Mouse (Mus musculus) kidney, embryonic 14.5 days (tissue): ENCODE results near the gene Aph1a. TPM values are rescaled to one million over a fixed set of nuclear protein-coding genes. Genes with fewer than 3 reads are reported as not detected.
A peak's percentile ranks its signal among the peaks of the same experiment; 100 is the strongest.
"Not testable (repeated sequence)": the region's sequence is repeated elsewhere in the genome, so short reads cannot be mapped to it uniquely, and the experiment has no call there.

Experiments
- ATAC-seq: fragments of 200-750 bp; cut with Nextera tagmentation; 2 replicates; pipeline ENCODE4 v1.8.0; 2017; ENCODE audit warnings: moderate number of reproducible peaks, mild to moderate bottlenecking, moderate TSS enrichment, moderate library complexity; ENCODE audit not compliant: low FRiP score, low TSS enrichment
- H3K27ac ChIP-seq: fragments of 300-500 bp; sonication (generic); 2 replicates; pipeline ENCODE4 v1.5.1; 2014; ENCODE audit warnings: low read depth, mild to moderate bottlenecking, low read length, moderate library complexity, mixed read lengths
- H3K27me3 ChIP-seq: fragments of 300-500 bp; sonication (generic); 2 replicates; pipeline ENCODE4 v1.6.1; 2014; ENCODE audit warnings: mild to moderate bottlenecking, low read length; ENCODE audit not compliant: control insufficient read depth, insufficient read depth
- H3K36me3 ChIP-seq: fragments of 300-500 bp; sonication (generic); 2 replicates; pipeline ENCODE4 v1.6.1; 2014; ENCODE audit warnings: low read length, mixed read lengths; ENCODE audit not compliant: control insufficient read depth, insufficient read depth
- H3K4me1 ChIP-seq: fragments of 300-500 bp; sonication (generic); 2 replicates; pipeline ENCODE4 v1.6.1; 2014; ENCODE audit warnings: low read length, mixed read lengths; ENCODE audit not compliant: control insufficient read depth, insufficient read depth
- H3K4me2 ChIP-seq: fragments of 300-500 bp; sonication (generic); replicated peaks from 2 replicates; pipeline ENCODE4 v1.6.1; 2014; ENCODE audit warnings: low read depth, mild to moderate bottlenecking, low read length
- H3K4me3 ChIP-seq: fragments of 300-500 bp; sonication (generic); 2 replicates; pipeline ENCODE4 v1.5.1; 2014; ENCODE audit warnings: mild to moderate bottlenecking, low read length
- H3K9ac ChIP-seq: fragments of 300-500 bp; sonication (generic); 2 replicates; pipeline ENCODE4 v1.6.1; 2014; ENCODE audit warnings: low read depth, mild to moderate bottlenecking, low read length, moderate library complexity
- H3K9me3 ChIP-seq: fragments of 300-500 bp; sonication (generic); 2 replicates; pipeline ENCODE4 v1.6.1; 2016; ENCODE audit warnings: low read length; ENCODE audit not compliant: control insufficient read depth
- WGBS: fragments of 180-500 bp; shearing (Covaris S2); extraction: QIAGEN DNeasy Blood & Tissue Kit; methylation state at CpG from one replicate; pipeline ENCODE4 v1.1.7; 2014; 5-methylcytosine and 5-hydroxymethylcytosine counted together
- polyA plus RNA-seq: library from polyadenylated mRNA; unstranded; fragments of >200 nt; fragmentation: Nextera tagmentation; extraction: Ambion mirVana; gene quantifications from 2 replicates; pipeline ENCODE4 v1.2.1, GENCODE M21; 2014

Gene Aph1a
- polyA plus RNA-seq, 1 experiment from 2014 or later, result 40.4 TPM

DNA sequence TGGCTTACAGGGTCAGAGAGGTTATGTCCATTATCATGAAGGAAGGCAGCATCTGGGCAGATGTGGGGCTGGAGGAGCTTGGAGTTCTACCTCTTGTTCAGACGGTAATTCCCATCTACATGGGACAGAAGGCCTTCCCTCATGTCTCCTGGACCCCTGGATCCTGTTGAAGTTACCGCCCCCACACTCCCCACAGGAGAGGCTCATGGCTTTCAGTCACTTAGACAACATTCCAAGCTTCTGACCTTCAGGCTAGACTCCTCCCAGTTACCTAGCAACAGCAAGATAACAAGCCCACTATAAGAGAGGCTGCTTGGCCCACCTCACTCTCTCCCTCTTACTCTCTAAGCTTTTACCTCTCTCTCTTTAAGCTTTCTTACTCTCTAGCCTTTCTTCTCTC lies 26.8 kb downstream of the Aph1a start:
- not testable (repeated sequence) for H3K27me3 ChIP-seq, H3K4me3 ChIP-seq, H3K27ac ChIP-seq, H3K9me3 ChIP-seq, H3K9ac ChIP-seq, H3K4me2 ChIP-seq, H3K4me1 ChIP-seq, ATAC-seq, H3K36me3 ChIP-seq
- 48% methylated on average over 2 of the region's 2 CpGs for WGBS

DNA sequence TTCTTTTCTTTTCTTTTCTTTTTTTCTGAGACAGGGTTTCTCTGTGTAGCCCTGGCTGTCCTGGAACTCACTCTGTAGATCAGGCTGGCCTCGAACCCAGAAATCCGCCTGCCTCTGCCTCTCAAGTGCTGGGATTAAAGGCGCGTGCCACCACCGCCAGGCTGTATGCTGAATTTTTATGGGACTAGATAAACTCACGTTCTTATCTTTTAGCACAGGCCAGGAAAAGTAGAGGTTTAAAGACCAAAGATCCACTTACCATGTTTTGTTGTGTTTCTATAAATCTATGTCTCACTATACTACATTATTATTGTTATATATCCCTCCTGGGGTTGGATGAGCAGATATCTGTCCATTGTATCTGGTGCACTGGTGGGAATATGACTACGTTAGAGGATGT lies 29.7 kb downstream of the Aph1a start:
- H3K9ac ChIP-seq, H3K4me2 ChIP-seq, H3K4me1 ChIP-seq, H3K4me3 ChIP-seq, H3K36me3 ChIP-seq, H3K27me3 ChIP-seq, H3K9me3 ChIP-seq, H3K27ac ChIP-seq, ATAC-seq: not testable (repeated sequence)
- 90% methylated on average over 7 of the region's 7 CpGs for WGBS

DNA sequence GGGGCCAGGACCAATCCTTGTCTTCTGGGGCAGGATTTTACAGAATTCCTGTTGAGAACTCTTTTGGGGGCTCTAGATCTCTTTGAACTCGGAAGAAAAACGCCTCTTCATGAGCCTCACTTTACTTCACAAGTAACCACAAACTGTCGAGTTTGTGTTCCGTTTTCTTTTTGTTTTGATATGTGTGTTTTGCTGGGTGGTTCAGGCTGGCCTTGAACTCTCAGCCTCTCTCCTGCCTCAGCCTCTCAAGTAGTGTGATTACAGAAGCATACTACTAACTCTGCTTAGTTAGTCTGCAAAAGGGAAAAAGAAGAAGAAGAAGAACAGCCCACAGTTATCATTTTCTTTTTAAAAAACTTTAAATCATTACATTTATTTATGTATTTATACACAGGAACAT lies 30.4 kb downstream of the Aph1a start:
- H3K27ac ChIP-seq, result no peak overlapping the region
- WGBS, result 75% methylated on average over 4 of the region's 4 CpGs
- H3K4me1 ChIP-seq, result no peaks in the 10 kb centered on the region
- H3K4me2 ChIP-seq, result no peak overlapping the region
- H3K36me3 ChIP-seq, result no peaks in the 10 kb centered on the region
- no peak overlapping the region for H3K4me3 ChIP-seq
- ATAC-seq, result no peak
- H3K9ac ChIP-seq, result no peak overlapping the region
- H3K9me3 ChIP-seq, result no peaks in the 10 kb centered on the region
- H3K27me3 ChIP-seq, result no peaks in the 10 kb centered on the region

DNA sequence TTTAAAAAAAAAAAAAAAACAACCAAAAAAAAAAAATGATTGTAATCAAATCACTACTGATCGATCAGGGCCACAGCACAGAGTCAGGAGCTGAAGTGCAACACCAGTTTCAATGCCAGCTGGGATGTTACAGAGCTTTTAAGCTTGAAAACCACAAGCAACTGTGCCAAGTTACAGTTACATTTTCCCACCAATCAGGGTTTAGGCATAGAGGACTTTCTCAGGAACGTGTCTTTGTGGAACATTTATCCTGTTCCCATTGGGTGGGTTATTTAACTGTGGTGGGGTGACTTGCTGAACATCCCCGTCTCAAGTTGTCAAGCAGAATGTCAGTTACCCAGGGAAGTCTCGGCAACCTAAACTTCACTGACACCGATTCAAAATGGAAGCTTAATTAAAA lies 31.3 kb downstream of the Aph1a start:
- H3K9me3 ChIP-seq, result no peaks in the 10 kb centered on the region
- H3K27ac ChIP-seq, result no peak overlapping the region
- H3K9ac ChIP-seq, result no peak overlapping the region
- no peaks in the 10 kb centered on the region for H3K36me3 ChIP-seq
- 85% methylated on average over 5 of the region's 5 CpGs for whole genome bisulfite sequencing
- H3K27me3 ChIP-seq, result no peaks in the 10 kb centered on the region
- no peaks in the 10 kb centered on the region for H3K4me1 ChIP-seq
- no peak overlapping the region for H3K4me3 ChIP-seq
- ATAC-seq, result no peak
- no peak overlapping the region for H3K4me2 ChIP-seq

DNA sequence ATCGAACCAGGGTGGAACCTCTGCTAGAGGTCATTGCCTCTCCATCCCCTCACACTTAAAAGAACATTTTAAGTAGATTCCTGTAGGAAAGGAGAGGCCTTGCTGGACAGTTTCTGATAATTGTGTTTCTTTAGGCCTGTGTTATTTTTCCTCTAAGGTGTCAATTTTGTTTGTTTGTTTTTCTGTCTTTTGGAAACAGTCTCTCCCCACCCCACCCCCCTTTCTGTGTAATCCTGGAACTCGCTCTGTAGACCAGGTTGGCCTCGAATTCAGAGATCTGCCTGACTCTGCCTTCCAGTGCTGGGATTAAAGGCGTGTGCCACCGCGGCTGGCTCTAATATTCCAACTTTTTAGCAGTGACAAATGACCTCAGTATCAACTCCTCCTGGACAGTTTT lies 34.5 kb downstream of the Aph1a start:
- Histone ChIP-seq H3K27ac (peak overlapping the region; percentile 79; the same call in 1 of the 2 replicates), H3K9me3 (no peaks in the 10 kb centered on the region), H3K4me3 (peak overlapping the region; percentile 80), H3K4me2 (peak overlapping the region; percentile 61), H3K4me1 (0 out of 2 replicates have a peak, but pooled peaks cover 7% of the 10 kb centered on the region), H3K36me3 (no peaks in the 10 kb centered on the region), H3K9ac (peak overlapping the region; percentile 73), H3K27me3 (no peaks in the 10 kb centered on the region)
- no peak for ATAC-seq
- WGBS, result 63% methylated on average over 6 of the region's 6 CpGs

DNA sequence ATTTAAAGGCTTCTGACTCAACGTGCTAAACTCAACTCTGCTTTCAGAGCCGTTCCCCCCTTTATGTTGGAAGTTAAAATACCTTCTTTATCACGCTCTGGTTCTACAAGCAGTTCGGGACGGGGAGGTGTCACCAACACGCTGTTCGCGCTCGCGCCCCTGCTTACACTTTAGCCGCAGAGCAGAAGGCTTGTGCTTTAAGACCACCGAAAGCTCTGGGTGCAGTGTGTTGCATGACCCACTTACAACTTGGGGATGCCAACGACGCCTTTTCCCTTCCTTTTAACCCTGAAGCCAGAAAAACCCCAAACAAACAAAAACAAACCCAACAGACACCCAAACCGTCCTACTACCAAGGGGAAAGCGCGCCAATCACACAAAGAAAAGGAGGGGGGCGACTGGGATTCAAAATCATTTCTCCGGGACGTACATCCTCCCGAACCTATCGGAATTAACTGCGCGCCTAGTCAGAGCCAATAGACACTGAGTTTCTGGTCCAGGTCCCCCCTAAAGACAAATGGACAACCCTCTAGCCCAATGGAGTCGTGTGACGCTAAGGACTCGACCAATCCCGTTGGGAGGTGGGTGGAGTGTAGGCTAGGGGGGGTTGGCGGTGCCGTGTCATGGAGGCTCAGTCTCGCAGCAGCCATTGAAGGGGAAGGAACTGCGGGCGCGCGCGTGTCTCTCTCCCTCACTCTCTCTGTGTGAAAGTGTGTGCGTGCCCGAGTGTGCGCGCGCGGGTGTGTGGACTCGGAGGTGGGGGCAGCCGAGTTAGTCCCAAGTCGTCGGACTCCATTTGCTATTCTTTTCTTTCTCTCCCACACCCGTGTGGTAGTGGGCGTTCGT lies 35.1 kb downstream of the Aph1a start, which contains the start of gene Anp32e:
TSS of gene Anp32e (plus strand) at position 589 of the 846 bp plus-strand sequence.
- H3K9ac ChIP-seq, result peak within 1 kb of the TSS; percentile 99
- peaks cover 5% of the 10 kb centered on the region for H3K36me3 ChIP-seq
- peak within 1 kb of the TSS; percentile 92 for H3K27ac ChIP-seq
- H3K27me3 ChIP-seq, result no peaks in the 10 kb centered on the region
- H3K4me1 ChIP-seq, result 0 out of 2 replicates have a peak, but pooled peaks cover 7% of the 10 kb centered on the region
- no peaks in the 10 kb centered on the region for H3K9me3 ChIP-seq
- peak within 1 kb of the TSS; percentile 74 for H3K4me2 ChIP-seq
- ATAC-seq, result peak; percentile 100
- WGBS, result under 1% methylated on average over 49 of the region's 49 CpGs
- peak within 1 kb of the TSS; percentile 80 for H3K4me3 ChIP-seq

DNA sequence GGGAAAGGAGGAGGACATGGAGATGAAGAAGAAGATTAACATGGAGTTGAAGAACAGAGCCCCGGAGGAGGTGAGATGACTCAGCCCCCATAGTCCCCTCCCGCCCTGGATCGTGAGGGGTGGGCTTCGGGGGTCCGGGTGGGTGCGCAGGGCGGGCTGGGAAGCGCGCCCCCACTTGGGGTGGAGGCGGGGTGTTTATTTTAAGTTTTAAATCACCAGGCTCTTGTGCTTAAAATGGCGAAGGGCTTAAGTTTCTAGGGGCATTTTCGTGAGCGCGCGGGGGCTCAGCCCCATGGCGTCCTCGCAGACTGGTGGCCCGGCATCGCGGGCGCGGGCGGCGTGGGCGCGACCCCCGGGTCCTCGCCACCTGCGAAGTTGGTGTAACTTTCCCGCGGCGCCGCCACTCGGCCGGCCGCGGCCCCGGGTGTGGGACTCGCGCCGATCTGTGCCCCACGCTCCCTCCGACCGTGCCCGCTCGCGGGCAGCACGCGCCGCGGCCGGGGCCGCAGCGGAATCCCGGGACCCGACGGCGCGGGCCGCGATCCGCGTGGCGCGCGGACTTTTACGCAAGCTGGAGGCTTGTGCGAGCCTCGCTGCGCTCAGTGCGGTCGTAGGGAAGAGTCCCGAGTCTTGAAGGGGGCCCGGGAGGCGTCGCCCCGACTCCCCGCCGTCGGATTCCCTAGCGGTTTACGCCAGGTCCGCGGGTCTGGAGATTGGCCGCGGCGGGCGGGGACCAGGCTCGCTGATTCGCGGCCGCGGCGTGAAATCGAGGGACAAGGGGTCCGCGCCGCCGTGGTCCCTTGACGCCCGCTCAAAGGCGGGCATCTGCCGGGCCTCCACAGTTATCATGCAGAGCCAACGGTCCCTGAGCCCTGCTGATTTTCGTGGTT lies 36.1 kb downstream of the Aph1a start:
- Histone ChIP-seq H3K4me2 (peak overlapping the region; percentile 74), H3K9ac (peak overlapping the region; percentile 99), H3K4me3 (peak overlapping the region; percentile 80), H3K27me3 (no peaks in the 10 kb centered on the region), H3K9me3 (no peaks in the 10 kb centered on the region), H3K4me1 (0 out of 2 replicates have a peak, but pooled peaks cover 7% of the 10 kb centered on the region), H3K27ac (peak overlapping the region; percentile 92), H3K36me3 (peaks cover 15% of the 10 kb centered on the region)
- under 1% methylated on average over 71 of the region's 105 CpGs for WGBS
- peak; percentile 23 for ATAC-seq

DNA sequence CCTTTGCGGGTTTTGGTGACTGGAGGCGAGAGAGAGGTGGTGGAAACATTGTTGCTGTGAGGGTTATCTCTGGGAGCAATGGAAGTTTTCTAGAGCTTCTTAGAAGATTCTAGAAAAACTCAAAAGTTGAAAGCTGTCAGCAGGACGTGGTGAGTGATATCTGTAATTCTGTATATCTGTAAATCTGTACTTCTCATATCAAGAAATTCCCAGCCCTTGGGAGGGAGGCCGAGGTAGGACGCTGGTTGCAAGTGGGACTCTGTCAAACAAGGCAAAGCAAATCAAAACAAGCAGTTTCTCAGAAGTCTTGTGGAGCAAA lies 36.7 kb downstream of the Aph1a start:
- H3K9ac ChIP-seq, result peak overlapping the region; percentile 99
- 0 out of 2 replicates have a peak, but pooled peaks cover 7% of the 10 kb centered on the region for H3K4me1 ChIP-seq
- WGBS, result 3% methylated on average over 5 of the region's 5 CpGs
- H3K27ac ChIP-seq, result peak overlapping the region; percentile 92
- H3K27me3 ChIP-seq, result no peaks in the 10 kb centered on the region
- no peaks in the 10 kb centered on the region for H3K9me3 ChIP-seq
- H3K36me3 ChIP-seq, result peaks cover 20% of the 10 kb centered on the region
- H3K4me3 ChIP-seq, result peak overlapping the region; percentile 80
- ATAC-seq, result no peak
- peak overlapping the region; percentile 74 for H3K4me2 ChIP-seq
